Mouse (Mus musculus) adipose tissue, adult 10 weeks (tissue): ENCODE measurements around the gene Zfp148. TPM values are rescaled to one million over a fixed set of nuclear protein-coding genes. Genes with fewer than 3 reads are reported as not detected.

ENCODE experiments used
- polyA plus RNA-seq: library from polyadenylated mRNA; stranded (reverse); fragments of 350-450 nt; fragmentation: Illumina TruSeq; extraction: RNeasy Lipid Tissue Mini Kit (QIAGEN cat#74804); gene quantifications from one replicate; pipeline ENCODE4 v1.2.3, GENCODE M21; 2014; ENCODE audit warnings: low read depth, low replicate concordance

Zfp148 gene
- polyA plus RNA-seq, result 16.0 TPM

GRCm38 (mm10) chr16:33379944-33380881, at the start of gene Zfp148:
Gene Zfp148, plus strand, starts transcription at chr16:33380836.

DNA sequence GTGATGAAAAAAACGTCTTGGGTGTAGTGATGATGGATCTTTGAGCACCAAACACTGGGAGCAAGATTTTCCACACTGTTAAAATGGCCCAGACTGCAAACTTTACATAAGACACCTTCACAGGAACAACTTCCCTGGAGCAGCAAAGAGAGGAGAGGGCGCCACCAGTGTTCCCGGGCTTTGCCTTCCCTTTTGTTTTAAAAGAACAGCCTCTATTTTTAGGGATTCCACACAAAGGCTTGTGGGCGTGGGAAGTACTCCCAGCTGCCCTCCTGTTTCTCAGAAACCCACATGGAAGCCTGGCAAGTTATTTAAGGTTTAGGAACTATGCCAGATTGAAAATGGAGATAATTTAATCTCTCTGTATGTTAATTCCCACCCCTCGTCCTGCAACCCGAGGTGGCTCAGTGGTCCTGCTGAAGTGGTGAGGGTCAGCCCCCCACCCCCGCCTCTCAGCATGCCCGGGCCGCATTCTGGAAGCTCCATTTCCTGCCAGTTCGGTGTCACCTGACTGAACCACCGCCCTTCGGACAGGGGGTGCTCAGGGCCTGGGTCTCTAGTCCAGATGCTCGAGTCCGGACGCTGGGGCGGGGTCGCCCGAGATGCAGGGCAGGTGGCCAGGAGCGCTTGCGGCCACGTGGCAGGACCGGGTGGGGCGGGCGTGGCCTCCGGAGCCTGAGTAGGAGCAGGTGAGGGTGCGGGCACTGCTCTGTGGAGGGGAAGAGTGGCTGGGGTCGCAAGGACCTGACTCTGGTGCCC, 136.3 kb downstream of the Zfp148 start, which contains the start of gene Slc12a8:
TSS of gene Slc12a8 (plus strand) at position 522 of the 759 bp plus-strand sequence.

Other genes with a start within 250 kb of the Zfp148 start
- gene Osbpl11, start 195.8 kb upstream of the Zfp148 start, polyA plus RNA-seq, result 24.6 TPM
- 41.2 TPM for gene Snx4, start 129.4 kb upstream of the Zfp148 start, polyA plus RNA-seq
- 0.68 TPM for gene Slc12a8, start 136.5 kb downstream of the Zfp148 start, polyA plus RNA-seq